Mouse (Mus musculus) B cell, adult (primary cell): Measurements from ENCODE around the gene Camkk1. TPM values are rescaled to one million over a fixed set of nuclear protein-coding genes. Genes with fewer than 3 reads are reported as not detected.

Experiments used
- total RNA-seq: library from RNA; stranded (reverse); gene quantifications from 4 replicates; pipeline ENCODE4 v1.2.4, GENCODE M21; 2023; ENCODE audit not compliant: inconsistent age

Camkk1 gene
- total RNA-seq: 2.8 to 4.2 TPM (median 3.6 TPM) in 4 replicates

GRCm38 (mm10) chr11:73018471-73019146, at the start of gene Camkk1:
Camkk1 (plus strand) TSS chr11:73019008.

GRCm38 (mm10) chr11:72998771-72999170, 20.0 kb upstream of the Camkk1 start, which contains the start of gene P2rx1:
P2rx1 (plus strand) TSS chr11:72999103.

GRCm38 (mm10) chr11:73047542-73047996, 28.8 kb downstream of the Camkk1 start, which contains the start of gene Ncbp3:
Ncbp3 (plus strand) TSS chr11:73047783.

GRCm38 (mm10) chr11:73090283-73090682, 71.5 kb downstream of the Camkk1 start, which contains the start of gene Itgae:
Itgae (plus strand) TSS chr11:73090583.

Other genes starting within 250 kb of the Camkk1 start
- gene Cyb5d2, start 222.9 kb upstream of the Camkk1 start, total RNA-seq: 4.8 to 7.7 TPM (median 6.6 TPM) in 4 replicates
- 84.1 to 88.4 TPM (median 84.8 TPM) in 4 replicates for gene Zzef1, start 222.8 kb upstream of the Camkk1 start, total RNA-seq
- 500 to 559 TPM (median 543 TPM) in 4 replicates for gene Atp2a3, start 57.8 kb upstream of the Camkk1 start, total RNA-seq
- gene P2rx1, start 19.9 kb upstream of the Camkk1 start, total RNA-seq: 2.7 to 4.6 TPM (median 3.6 TPM) in 4 replicates
- 16.4 to 18.9 TPM (median 17.8 TPM) in 4 replicates for gene Ncbp3, start 28.8 kb downstream of the Camkk1 start, total RNA-seq
- gene Itgae, start 71.6 kb downstream of the Camkk1 start, total RNA-seq: 0.12 to 0.35 TPM (median 0.22 TPM) in 4 replicates
- gene Haspin, start 119.3 kb downstream of the Camkk1 start, total RNA-seq: 2.9 to 3.7 TPM (median 3.2 TPM) in 4 replicates
- not detected in 4 replicates for gene P2rx5, start 141.4 kb downstream of the Camkk1 start, total RNA-seq
- 44.2 to 53.5 TPM (median 50.1 TPM) in 4 replicates for gene Emc6, start 158.0 kb downstream of the Camkk1 start, total RNA-seq
- 3.9 to 9.7 TPM (median 4.7 TPM) in 4 replicates for gene Tax1bp3, start 158.1 kb downstream of the Camkk1 start, total RNA-seq
- gene Ctns, start 180.0 kb downstream of the Camkk1 start, total RNA-seq: 24.1 to 31.5 TPM (median 26.0 TPM) in 4 replicates
- gene Shpk, start 180.5 kb downstream of the Camkk1 start, total RNA-seq: 2.8 to 4.0 TPM (median 3.5 TPM) in 4 replicates
- gene Trpv1, start 215.3 kb downstream of the Camkk1 start, total RNA-seq: not detected in 4 replicates
- not detected in 4 replicates for gene Trpv3, start 248.4 kb downstream of the Camkk1 start, total RNA-seq